Mouse (Mus musculus) forebrain, embryonic 12.5 days (tissue): ENCODE measurements around the gene Gm10563. TPM values are rescaled to one million over a fixed set of nuclear protein-coding genes. Genes with fewer than 3 reads are reported as not detected.
"Not testable (repeated sequence)": the region's sequence is repeated elsewhere in the genome, so short reads cannot be mapped to it uniquely, and the experiment has no call there.

ENCODE experiments used
- ATAC-seq: fragments of 200-750 bp; cut with Nextera tagmentation; 2 replicates; pipeline ENCODE4 v1.8.0; 2017; ENCODE audit warnings: moderate TSS enrichment; ENCODE audit not compliant: low FRiP score
- H3K27ac ChIP-seq: fragments of 300-500 bp; sonication (generic); 2 replicates; pipeline ENCODE4 v1.5.1; 2016; ENCODE audit warnings: mild to moderate bottlenecking
- H3K27me3 ChIP-seq: fragments of 300-500 bp; sonication (generic); 2 replicates; pipeline ENCODE4 v1.6.1; 2016; ENCODE audit warnings: mild to moderate bottlenecking
- H3K36me3 ChIP-seq: fragments of 300-500 bp; sonication (generic); replicated peaks from 2 replicates; pipeline ENCODE4 v1.6.1; 2016; ENCODE audit warnings: mild to moderate bottlenecking
- H3K4me1 ChIP-seq: fragments of 300-500 bp; sonication (generic); 2 replicates; pipeline ENCODE4 v1.6.1; 2016
- H3K4me2 ChIP-seq: fragments of 300-500 bp; sonication (generic); 2 replicates; pipeline ENCODE4 v1.6.1; 2016; ENCODE audit warnings: mild to moderate bottlenecking, moderate library complexity
- H3K4me3 ChIP-seq: fragments of 300-500 bp; sonication (generic); replicated peaks from 2 replicates; pipeline ENCODE4 v1.5.1; 2016; ENCODE audit warnings: mild to moderate bottlenecking
- H3K9ac ChIP-seq: fragments of 300-500 bp; sonication (generic); 2 replicates; pipeline ENCODE4 v1.6.1; 2016; ENCODE audit warnings: mild to moderate bottlenecking
- H3K9me3 ChIP-seq: fragments of 300-500 bp; sonication (generic); 2 replicates; pipeline ENCODE4 v1.6.1; 2016
- WGBS: fragments of 180-500 bp; shearing (Covaris S2); methylation state at CpG from one replicate; pipeline ENCODE4 v1.1.7; 2016; 5-methylcytosine and 5-hydroxymethylcytosine counted together
- polyA plus RNA-seq: library from polyadenylated mRNA; unstranded; fragments of >200 nt; fragmentation: Nextera tagmentation; extraction: Ambion mirVana; gene quantifications from 2 replicates; pipeline ENCODE4 v1.2.1, GENCODE M21; 2016

The Gm10563 gene
- polyA plus RNA-seq, 1 experiment from 2014 or later, result not detected

GRCm38 (mm10) chr4:155580420-155580819 lies 64.8 kb downstream of the Gm10563 start:
- Histone ChIP-seq H3K27ac (no peak overlapping the region), H3K9ac (no peak overlapping the region), H3K9me3 (no peaks in the 10 kb centered on the region), H3K4me2 (no peak overlapping the region), H3K4me1 (no peaks in the 10 kb centered on the region), H3K36me3 (peaks cover 56% of the 10 kb centered on the region), H3K27me3 (no peaks in the 10 kb centered on the region), H3K4me3 (no peak overlapping the region)
- ATAC-seq, result no peak
- WGBS, result 44% methylated on average over 1 of the region's 1 CpGs

GRCm38 (mm10) chr4:155578336-155579125 lies 66.7 kb downstream of the Gm10563 start:
- 91% methylated on average over 7 of the region's 7 CpGs for WGBS
- no peak overlapping the region for H3K4me3 ChIP-seq
- no peak overlapping the region for H3K27ac ChIP-seq
- no peaks in the 10 kb centered on the region for H3K4me1 ChIP-seq
- no peak overlapping the region for H3K4me2 ChIP-seq
- no peak for ATAC-seq
- no peaks in the 10 kb centered on the region for H3K27me3 ChIP-seq
- H3K9ac ChIP-seq, result no peak overlapping the region
- peaks cover 39% of the 10 kb centered on the region for H3K36me3 ChIP-seq
- H3K9me3 ChIP-seq, result no peaks in the 10 kb centered on the region

DNA sequence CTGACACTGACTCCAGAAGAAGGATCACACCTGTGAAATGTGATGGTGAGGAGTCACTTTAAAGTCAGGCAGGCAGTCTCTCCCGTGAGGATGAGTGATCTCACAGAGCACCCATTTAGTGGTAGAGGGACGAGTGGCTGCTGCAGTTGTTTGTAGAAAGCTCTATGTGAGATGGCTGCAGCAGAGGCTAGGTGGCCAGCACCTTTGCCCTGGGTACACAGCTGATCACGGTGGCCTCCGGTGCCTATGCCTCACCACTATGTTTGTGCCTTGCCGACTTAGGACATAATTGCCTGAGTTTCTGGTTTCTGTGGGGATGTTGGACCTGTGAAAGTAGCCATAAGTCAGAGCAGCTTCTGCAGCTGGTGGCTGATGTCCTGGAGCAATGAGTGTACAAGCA lies 67.5 kb downstream of the Gm10563 start:
- ATAC-seq, result no peak
- Histone ChIP-seq H3K9ac (no peak overlapping the region), H3K4me3 (no peak overlapping the region), H3K27me3 (no peaks in the 10 kb centered on the region), H3K36me3 (peaks cover 35% of the 10 kb centered on the region), H3K9me3 (no peaks in the 10 kb centered on the region), H3K27ac (no peak overlapping the region), H3K4me2 (no peak overlapping the region), H3K4me1 (no peaks in the 10 kb centered on the region)
- 91% methylated on average over 5 of the region's 5 CpGs for WGBS

GRCm38 (mm10) chr4:155577132-155577531 lies 68.1 kb downstream of the Gm10563 start:
- ATAC-seq, result no peak
- no peaks in the 10 kb centered on the region for H3K9me3 ChIP-seq
- 0 out of 2 replicates have a peak overlapping the region, but pooled peaks have one; percentile 5 for H3K9ac ChIP-seq
- H3K27me3 ChIP-seq, result no peaks in the 10 kb centered on the region
- H3K4me2 ChIP-seq, result no peak overlapping the region
- H3K4me3 ChIP-seq, result no peak overlapping the region
- no peaks in the 10 kb centered on the region for H3K4me1 ChIP-seq
- peaks cover 31% of the 10 kb centered on the region for H3K36me3 ChIP-seq
- 95% methylated on average over 9 of the region's 9 CpGs for WGBS
- H3K27ac ChIP-seq, result no peak overlapping the region

GRCm38 (mm10) chr4:155575521-155575920 lies 69.7 kb downstream of the Gm10563 start:
- no peak for ATAC-seq
- no peak overlapping the region for H3K27ac ChIP-seq
- no peaks in the 10 kb centered on the region for H3K27me3 ChIP-seq
- H3K4me2 ChIP-seq, result no peak overlapping the region
- 89% methylated on average over 8 of the region's 8 CpGs for WGBS
- H3K4me3 ChIP-seq, result no peak overlapping the region
- peaks cover 31% of the 10 kb centered on the region for H3K36me3 ChIP-seq
- H3K4me1 ChIP-seq, result no peaks in the 10 kb centered on the region
- no peak overlapping the region for H3K9ac ChIP-seq
- H3K9me3 ChIP-seq, result no peaks in the 10 kb centered on the region

GRCm38 (mm10) chr4:155574931-155575330 lies 70.3 kb downstream of the Gm10563 start:
- Histone ChIP-seq H3K9ac (no peak overlapping the region), H3K4me1 (no peaks in the 10 kb centered on the region), H3K4me3 (no peak overlapping the region), H3K36me3 (peaks cover 31% of the 10 kb centered on the region), H3K27ac (no peak overlapping the region), H3K4me2 (no peak overlapping the region), H3K27me3 (no peaks in the 10 kb centered on the region), H3K9me3 (no peaks in the 10 kb centered on the region)
- WGBS, result 92% methylated on average over 11 of the region's 11 CpGs
- no peak for ATAC-seq

DNA sequence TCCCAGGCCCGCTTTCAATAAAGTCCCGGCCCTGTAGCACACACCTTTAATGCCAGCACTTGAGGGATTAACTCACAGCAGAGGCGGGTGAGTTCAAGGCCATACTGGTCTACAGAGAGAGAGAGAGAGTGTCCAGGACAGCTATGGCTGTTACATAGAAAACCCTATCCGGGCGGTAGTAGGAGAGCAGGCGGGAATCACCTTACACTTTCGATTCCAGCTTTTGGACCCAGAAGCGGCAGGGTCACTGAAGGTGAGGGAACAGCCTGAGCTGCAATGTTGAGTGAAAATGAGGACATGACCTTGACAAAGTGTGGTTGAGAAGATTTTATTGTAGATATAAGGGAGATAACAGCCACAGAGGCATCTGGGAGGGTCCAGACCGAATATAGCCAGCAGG lies 71.3 kb downstream of the Gm10563 start:
- no peaks in the 10 kb centered on the region for H3K27me3 ChIP-seq
- no peak overlapping the region for H3K27ac ChIP-seq
- H3K4me3 ChIP-seq, result no peak overlapping the region
- H3K4me1 ChIP-seq, result no peaks in the 10 kb centered on the region
- peaks cover 24% of the 10 kb centered on the region for H3K36me3 ChIP-seq
- no peaks in the 10 kb centered on the region for H3K9me3 ChIP-seq
- H3K9ac ChIP-seq, result no peak overlapping the region
- 92% methylated on average over 9 of the region's 9 CpGs for WGBS
- H3K4me2 ChIP-seq, result no peak overlapping the region
- ATAC-seq, result no peak

- WGBS, result 98% methylated on average over 2 of the region's 2 CpGs
- peaks cover 17% of the 10 kb centered on the region for H3K36me3 ChIP-seq
- H3K27ac ChIP-seq, result no peak overlapping the region
- no peak for ATAC-seq
- no peaks in the 10 kb centered on the region for H3K27me3 ChIP-seq
- H3K4me3 ChIP-seq, result no peak overlapping the region
- no peak overlapping the region for H3K9ac ChIP-seq
- no peak overlapping the region for H3K4me2 ChIP-seq
- H3K9me3 ChIP-seq, result no peaks in the 10 kb centered on the region
- no peaks in the 10 kb centered on the region for H3K4me1 ChIP-seq
These were observed 72.1 kb downstream of the Gm10563 start for GRCm38 (mm10) chr4:155573155-155573554.

DNA sequence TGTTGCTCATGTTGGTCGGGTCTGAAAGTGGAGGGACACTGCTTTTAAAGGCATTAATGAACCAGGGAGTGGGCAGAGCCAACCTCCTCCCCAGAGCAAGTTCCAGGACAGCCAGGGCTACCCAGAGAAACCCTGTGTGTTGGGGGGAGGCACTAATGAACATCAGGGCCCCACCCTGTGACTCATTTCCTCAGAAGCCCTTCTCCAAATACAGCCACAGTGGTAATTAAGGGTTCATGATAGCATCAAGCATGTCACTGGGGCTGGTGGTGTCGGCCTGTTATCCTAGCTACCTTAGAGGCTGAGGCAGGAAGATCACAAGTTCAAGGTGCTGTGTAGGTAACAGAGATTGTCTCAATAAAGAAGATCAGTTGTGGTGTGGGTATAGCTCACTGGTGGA lies 73.8 kb downstream of the Gm10563 start:
- 87% methylated on average over 2 of the region's 2 CpGs for WGBS

GRCm38 (mm10) chr4:155570315-155570714 lies 74.9 kb downstream of the Gm10563 start:
- not testable (repeated sequence) for H3K4me3 ChIP-seq, H3K27ac ChIP-seq, H3K36me3 ChIP-seq, H3K27me3 ChIP-seq, H3K4me2 ChIP-seq, H3K9ac ChIP-seq, ATAC-seq, H3K4me1 ChIP-seq, H3K9me3 ChIP-seq
- WGBS, result 94% methylated on average over 11 of the region's 11 CpGs

More for the DNA sequence above, 73.8 kb downstream of the Gm10563 start:
- ATAC-seq, result no peak
- H3K27me3 ChIP-seq, result no peaks in the 10 kb centered on the region
- H3K9ac ChIP-seq, result no peak overlapping the region
- no peak overlapping the region for H3K27ac ChIP-seq
- no peak overlapping the region for H3K4me3 ChIP-seq
- H3K4me2 ChIP-seq, result no peak overlapping the region
- H3K9me3 ChIP-seq, result no peaks in the 10 kb centered on the region
- no peaks in the 10 kb centered on the region for H3K4me1 ChIP-seq
- 0 out of 2 replicates have a peak, but pooled peaks cover under 1% of the 10 kb centered on the region for H3K36me3 ChIP-seq

- H3K27me3 ChIP-seq, result no peaks in the 10 kb centered on the region
- no peak overlapping the region for H3K4me3 ChIP-seq
- 92% methylated on average over 6 of the region's 6 CpGs for WGBS
- H3K36me3 ChIP-seq, result no peaks in the 10 kb centered on the region
- no peak overlapping the region for H3K4me2 ChIP-seq
- no peak for ATAC-seq
- no peaks in the 10 kb centered on the region for H3K9me3 ChIP-seq
- no peak overlapping the region for H3K27ac ChIP-seq
- no peak overlapping the region for H3K9ac ChIP-seq
- peaks cover 11% of the 10 kb centered on the region for H3K4me1 ChIP-seq
These were observed 75.4 kb downstream of the Gm10563 start for GRCm38 (mm10) chr4:155569818-155570217.

GRCm38 (mm10) chr4:155568632-155569370 lies 76.4 kb downstream of the Gm10563 start:
- H3K27ac ChIP-seq, result no peak overlapping the region
- peaks cover 18% of the 10 kb centered on the region for H3K4me1 ChIP-seq
- no peak overlapping the region for H3K4me2 ChIP-seq
- H3K9ac ChIP-seq, result no peak overlapping the region
- no peaks in the 10 kb centered on the region for H3K27me3 ChIP-seq
- no peaks in the 10 kb centered on the region for H3K36me3 ChIP-seq
- 94% methylated on average over 7 of the region's 7 CpGs for WGBS
- H3K9me3 ChIP-seq, result no peaks in the 10 kb centered on the region
- no peak overlapping the region for H3K4me3 ChIP-seq
- no peak for ATAC-seq
